Mouse (Mus musculus) C2C12 (cell line): ENCODE results near the gene Brd9. TPM values are rescaled to one million over a fixed set of nuclear protein-coding genes. Genes with fewer than 3 reads are reported as not detected.
"Not testable (repeated sequence)": the region's sequence is repeated elsewhere in the genome, so short reads cannot be mapped to it uniquely, and the experiment has no call there.

Experiments
- H3K27me3 ChIP-seq: one replicate; pipeline ENCODE4 v1.6.1; 2011; ENCODE audit not compliant: control insufficient read depth, insufficient read depth, insufficient read length
- H3K36me3 ChIP-seq: one replicate; pipeline ENCODE4 v1.6.1; 2011; ENCODE audit not compliant: control insufficient read depth, insufficient read depth
- H3K4me3 ChIP-seq: one replicate; pipeline ENCODE4 v1.5.1; 2011; ENCODE audit warnings: mild to moderate bottlenecking, control low read depth; ENCODE audit not compliant: poor library complexity, insufficient read depth, severe bottlenecking
- H3K79me2 ChIP-seq: one replicate; pipeline ENCODE4 v1.6.1; 2011; ENCODE audit not compliant: control insufficient read depth, insufficient read depth
- H3K79me3 ChIP-seq: one replicate; pipeline ENCODE4 v1.6.1; 2011; ENCODE audit warnings: low read depth, control low read depth
- H3ac ChIP-seq: one replicate; pipeline ENCODE3; 2011; ENCODE audit warnings: low read depth; ENCODE audit not compliant: control insufficient read depth, insufficient read length
- CEBPB ChIP-seq: IDR thresholded peaks from one replicate; pipeline ENCODE4 v1.6.1; 2011; ENCODE audit warnings: low read depth, mild to moderate bottlenecking, control low read depth, moderate library complexity
- CTCF ChIP-seq: IDR thresholded peaks from one replicate; pipeline ENCODE4 v1.5.1; 2011; ENCODE audit not compliant: control insufficient read depth, insufficient read depth, insufficient read length
- FOSL1 ChIP-seq: IDR thresholded peaks from one replicate; pipeline ENCODE4 v1.8.0; 2011; ENCODE audit warnings: mild to moderate bottlenecking, low read length; ENCODE audit not compliant: poor library complexity, insufficient read depth, severe bottlenecking
- MAX ChIP-seq: IDR thresholded peaks from one replicate; pipeline ENCODE4 v1.6.1; 2011; ENCODE audit warnings: mild to moderate bottlenecking, control low read depth
- MYOD1 ChIP-seq: IDR thresholded peaks from one replicate; pipeline ENCODE4 v1.6.1; 2011; ENCODE audit warnings: low read depth; ENCODE audit not compliant: control insufficient read depth, insufficient read length
- MYOG ChIP-seq: IDR thresholded peaks from one replicate; pipeline ENCODE4 v1.6.1; 2011; ENCODE audit not compliant: control insufficient read depth, insufficient read length; ENCODE audit errors: extremely low read depth
- USF1 ChIP-seq: IDR thresholded peaks from one replicate; pipeline ENCODE4 v1.6.1; 2011; ENCODE audit warnings: low read depth, mild to moderate bottlenecking, control low read depth, moderate library complexity
- polyA plus RNA-seq: library from polyadenylated mRNA; unstranded; fragments of >200 nt; fragmentation: generic; extraction: Trizol; gene quantifications from one replicate; pipeline ENCODE4 v1.2.1, GENCODE M21; 2012; ENCODE audit warnings: missing spikeins

Gene Brd9
- polyA plus RNA-seq, 1 experiment: 22.7 TPM

DNA sequence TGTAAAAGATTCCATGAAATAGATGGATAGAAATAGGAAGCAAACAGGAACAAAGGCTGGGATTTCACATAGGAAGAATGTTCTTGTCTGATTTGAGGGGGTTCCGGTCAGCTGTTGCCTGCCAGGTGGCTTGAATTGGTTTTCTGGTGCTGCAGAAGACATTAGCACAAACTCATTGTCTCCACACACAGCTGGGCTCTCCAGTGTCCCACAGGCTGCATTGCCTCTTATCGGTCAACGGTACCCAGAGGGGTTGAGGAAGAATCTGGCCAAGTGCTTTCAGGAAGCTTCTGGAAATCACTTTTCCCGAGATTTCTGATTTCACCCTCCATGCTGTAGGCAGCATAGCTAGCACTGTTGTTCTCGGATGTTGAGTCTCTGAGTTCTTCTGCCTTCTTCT is 53.7 kb downstream of the Brd9 start:
- TF ChIP-seq MYOG (no peak), FOSL1 (no peak)
- no peaks in the 10 kb centered on the region for H3K36me3 ChIP-seq
- no peak overlapping the region for H3ac ChIP-seq
- peaks cover 6% of the 10 kb centered on the region for H3K27me3 ChIP-seq
- H3K79me2 ChIP-seq: no peaks in the 10 kb centered on the region
- no peaks in the 10 kb centered on the region for H3K79me3 ChIP-seq
- no peak overlapping the region for H3K4me3 ChIP-seq

DNA sequence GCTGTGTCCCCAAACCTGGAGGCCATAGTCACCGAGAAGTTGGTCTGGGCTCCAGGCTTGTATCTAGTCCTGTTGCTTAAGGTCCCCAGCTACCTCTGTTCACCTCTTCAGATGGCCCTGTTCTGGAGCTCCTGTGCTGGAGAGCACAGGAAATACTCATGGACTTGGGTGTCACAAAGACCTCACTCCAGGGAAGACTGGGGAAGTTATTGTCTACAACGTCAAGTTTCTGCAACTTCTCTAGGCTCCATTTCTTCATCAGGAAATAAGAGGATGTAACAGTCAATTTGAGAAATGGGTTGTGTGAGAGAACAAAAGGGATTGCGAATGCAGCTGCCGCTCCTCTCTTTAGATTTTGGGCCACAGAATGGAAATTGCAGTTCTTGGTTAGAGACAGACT is 58.8 kb downstream of the Brd9 start:
- no peaks in the 10 kb centered on the region for H3K36me3 ChIP-seq
- no peak overlapping the region for H3ac ChIP-seq
- no peaks in the 10 kb centered on the region for H3K79me2 ChIP-seq
- no peak overlapping the region for H3K4me3 ChIP-seq
- TF ChIP-seq FOSL1 (no peak), CEBPB (no peak)
- H3K27me3 ChIP-seq: peaks cover 8% of the 10 kb centered on the region
- no peaks in the 10 kb centered on the region for H3K79me3 ChIP-seq

DNA sequence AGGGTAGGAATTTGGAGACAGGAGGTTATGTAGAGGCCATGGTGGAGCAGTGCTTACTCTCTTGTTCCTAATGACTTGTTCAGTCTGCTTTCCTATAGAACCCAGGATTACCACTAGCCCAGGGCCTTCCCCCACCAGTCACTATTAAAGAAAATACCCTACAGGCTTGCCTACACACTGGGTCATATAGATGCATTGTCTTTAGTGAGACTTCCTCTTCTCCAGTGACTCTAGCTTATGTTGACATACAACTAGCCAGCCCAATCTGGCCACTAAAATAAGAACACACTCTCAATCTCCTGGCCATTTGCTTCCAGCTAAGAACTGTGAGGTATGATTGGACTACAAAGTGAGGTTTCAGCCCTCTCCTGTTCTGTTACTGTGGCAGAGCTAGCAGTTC is 62.9 kb downstream of the Brd9 start:
- Histone ChIP-seq H3ac (no peak overlapping the region), H3K27me3 (peaks cover 4% of the 10 kb centered on the region), H3K79me2 (no peaks in the 10 kb centered on the region), H3K36me3 (no peaks in the 10 kb centered on the region), H3K4me3 (no peak overlapping the region), H3K79me3 (no peaks in the 10 kb centered on the region)
- no peak for TF ChIP-seq MYOG
- no peak for TF ChIP-seq USF1
- TF ChIP-seq FOSL1: no peak
- no peak for TF ChIP-seq CTCF
- no peak for TF ChIP-seq MYOD1
- no peak for TF ChIP-seq MAX
- TF ChIP-seq CEBPB: no peak

DNA sequence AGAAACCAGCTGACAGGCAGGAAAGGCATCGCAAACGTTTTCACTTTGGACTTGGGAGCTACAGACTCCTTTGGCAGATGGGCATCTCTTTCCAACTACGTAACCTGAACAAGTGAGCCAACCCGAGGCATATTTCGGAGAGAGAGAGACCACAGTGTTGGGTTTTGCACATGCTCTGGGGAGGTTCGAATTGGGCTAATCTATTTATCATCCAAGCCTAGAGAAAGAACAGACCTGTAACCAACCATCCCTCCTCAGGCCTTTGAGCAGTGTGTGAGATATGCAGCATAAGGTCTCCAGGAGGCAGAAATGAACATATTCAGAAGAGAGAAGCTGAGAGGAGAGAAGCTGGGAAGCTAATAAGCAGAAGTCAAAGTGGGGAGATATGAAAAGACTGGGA is 63.4 kb downstream of the Brd9 start:
- TF ChIP-seq MYOD1: no peak
- TF ChIP-seq MYOG: no peak
- TF ChIP-seq CTCF: no peak
- TF ChIP-seq FOSL1: no peak
- no peak for TF ChIP-seq MAX
- Histone ChIP-seq H3K79me2 (no peaks in the 10 kb centered on the region), H3ac (no peak overlapping the region), H3K79me3 (no peaks in the 10 kb centered on the region), H3K27me3 (peaks cover 4% of the 10 kb centered on the region), H3K36me3 (no peaks in the 10 kb centered on the region), H3K4me3 (no peak overlapping the region)

DNA sequence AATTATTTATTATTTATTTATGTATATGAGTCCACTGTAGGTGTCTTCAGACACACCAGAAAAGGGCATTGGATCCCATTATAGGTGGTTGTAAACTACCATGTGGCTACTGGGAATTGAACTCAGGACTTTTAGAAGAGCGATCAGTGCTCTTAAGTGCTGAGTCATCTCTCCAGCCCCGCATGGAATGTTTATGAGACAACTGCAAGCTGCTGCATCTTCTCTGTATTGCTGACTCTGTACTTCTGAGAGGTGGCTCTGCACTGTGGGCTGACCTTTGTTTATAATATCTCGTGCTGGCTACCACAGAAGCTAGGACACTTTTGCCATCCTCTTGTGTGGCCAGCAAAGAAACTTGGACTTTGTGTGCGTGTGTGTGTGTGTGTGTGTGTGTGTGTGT is 63.9 kb downstream of the Brd9 start:
- Histone ChIP-seq H3K79me3 (no peaks in the 10 kb centered on the region), H3K4me3 (no peak overlapping the region), H3K27me3 (peaks cover 4% of the 10 kb centered on the region), H3ac (no peak overlapping the region), H3K79me2 (no peaks in the 10 kb centered on the region), H3K36me3 (no peaks in the 10 kb centered on the region)
- TF ChIP-seq FOSL1 (no peak), CTCF (no peak), MYOG (no peak), CEBPB (no peak), MAX (no peak), MYOD1 (no peak), USF1 (no peak)

DNA sequence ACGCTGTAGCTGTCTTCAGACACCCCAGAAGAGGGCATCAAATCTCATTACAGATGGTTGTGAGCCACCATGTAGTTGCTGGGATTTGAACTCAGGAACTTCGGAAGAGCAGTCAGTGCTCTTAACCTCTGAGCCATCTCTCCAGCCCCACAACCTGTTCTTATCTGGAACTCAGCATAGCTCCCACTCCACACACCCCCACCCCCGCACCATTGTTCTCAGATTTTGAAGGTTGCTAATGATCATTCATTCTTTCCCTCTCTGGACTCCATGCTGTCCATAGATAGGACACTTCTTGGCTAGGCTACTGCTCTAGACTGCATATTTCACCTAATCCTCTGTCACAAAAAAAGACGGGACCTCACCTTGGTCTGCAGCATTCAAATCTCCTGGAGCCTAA is 69.3 kb downstream of the Brd9 start:
- H3K79me2 ChIP-seq, H3K27me3 ChIP-seq, H3K79me3 ChIP-seq, H3ac ChIP-seq, H3K36me3 ChIP-seq, H3K4me3 ChIP-seq: not testable (repeated sequence)

DNA sequence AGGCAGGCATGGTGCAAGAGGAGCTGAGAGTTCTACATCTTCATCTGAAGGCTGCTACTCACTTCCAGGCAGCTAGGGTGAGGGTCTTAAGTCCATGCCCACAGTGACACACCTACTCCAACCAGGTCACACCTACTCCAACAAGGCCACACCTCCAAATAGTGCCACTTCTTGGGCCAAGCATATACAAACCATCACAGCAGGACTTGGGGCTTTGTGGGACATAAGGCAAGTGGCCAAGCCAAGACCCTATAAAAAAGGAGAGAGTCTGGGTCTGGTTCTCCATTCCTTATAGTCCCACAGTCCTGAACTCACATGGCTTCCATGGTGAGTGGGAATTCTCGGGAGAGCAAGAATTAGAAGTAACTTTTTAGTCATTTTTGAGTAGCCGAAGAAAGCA is 70.6 kb downstream of the Brd9 start:
- not testable (repeated sequence) for H3K36me3 ChIP-seq, H3K4me3 ChIP-seq, H3ac ChIP-seq, H3K27me3 ChIP-seq, H3K79me3 ChIP-seq, H3K79me2 ChIP-seq
